Mouse (Mus musculus) testis, adult 2 months (tissue): Measurements from ENCODE around the gene Mis18a.

ENCODE experiments used
- CTCF ChIP-seq: fragments of 200-500 bp; IDR thresholded peaks from 2 replicates; pipeline ENCODE4 v1.5.1; 2012; ENCODE audit warnings: low read depth, mild to moderate bottlenecking, inconsistent platforms, low read length, moderate library complexity; ENCODE audit not compliant: control insufficient read depth, insufficient read depth, insufficient replicate concordance
- POLR2A ChIP-seq: fragments of 200-500 bp; IDR thresholded peaks from 2 replicates; pipeline ENCODE4 v1.6.1; 2012; ENCODE audit warnings: low read depth, mild to moderate bottlenecking, inconsistent platforms, low read length, moderate library complexity; ENCODE audit not compliant: control insufficient read depth

DNA sequence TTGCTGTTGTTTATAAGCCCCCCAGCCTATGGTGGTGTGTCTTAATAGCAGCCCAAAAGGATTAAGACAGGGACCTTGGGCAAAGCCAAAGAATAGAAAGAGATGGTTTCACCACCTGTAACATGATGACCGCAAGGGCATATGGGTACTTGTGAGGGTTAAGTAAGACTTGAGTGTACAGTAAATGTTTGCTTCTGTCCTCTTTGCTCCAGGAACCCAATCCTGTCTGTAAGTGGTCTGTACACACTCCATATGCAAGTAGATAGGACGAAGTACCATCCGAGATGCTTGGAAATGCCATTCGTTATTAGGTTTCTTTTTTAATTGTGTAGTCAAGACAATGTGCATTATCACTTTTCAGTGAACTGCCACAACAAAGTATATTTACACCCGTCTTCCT, 33.6 kb downstream of the Mis18a start:
- TF ChIP-seq POLR2A (no peak), CTCF (no peak)
